Mouse (Mus musculus): ENCODE results near the gene B3galnt1. TPM values are rescaled to one million over a fixed set of nuclear protein-coding genes. Genes with fewer than 3 reads are reported as not detected.

The B3galnt1 gene
- total and polyA plus RNA-seq, 3 experiments, result not detected

DNA sequence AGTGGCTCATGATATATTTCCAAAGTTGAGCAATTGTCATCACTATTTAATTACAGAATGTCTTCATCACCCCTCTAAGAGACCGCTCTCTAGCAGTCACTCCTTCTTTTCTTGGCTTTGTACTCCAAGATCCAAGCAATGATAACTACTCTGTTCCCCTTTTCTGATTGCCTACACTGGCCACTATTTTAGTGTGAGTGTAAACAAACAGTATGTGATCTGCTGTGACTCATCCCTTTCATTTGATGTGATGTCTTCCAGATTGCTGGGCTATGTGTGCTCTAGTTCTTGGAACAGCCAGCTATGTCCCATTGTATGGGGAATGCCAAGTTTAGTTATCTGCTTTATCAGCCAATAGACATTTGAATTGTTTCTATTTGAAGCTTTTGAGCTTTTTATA, 71.4 kb downstream of the B3galnt1 start:
- DNase-seq (ENCODE audit: low read depth, low spot score), result no peak
- H3K36me3 ChIP-seq (ENCODE audit: control insufficient read depth in 1 of 2, insufficient read depth in 2 of 2, low read length in 2 of 2), result no peaks in the 10 kb centered on the region
- H3K9me3 ChIP-seq (replicated peaks; ENCODE audit: insufficient read depth, low read length), result no peaks in the 10 kb centered on the region
- H3K27ac ChIP-seq (ENCODE audit: control insufficient read depth, low read depth, low read length), result no peak overlapping the region
- H3K4me3 ChIP-seq (ENCODE audit: control insufficient read depth in 1 of 2, insufficient read depth in 1 of 2, low read depth in 2 of 2, low read length in 2 of 2), result no peak overlapping the region
- no peaks in the 10 kb centered on the region for H3K79me2 ChIP-seq (ENCODE audit: control insufficient read depth, insufficient read depth, low read length, poor library complexity)
- H3K4me1 ChIP-seq (ENCODE audit: control insufficient read depth in 1 of 2, insufficient read depth in 2 of 2, low read length in 2 of 2), result no peaks in the 10 kb centered on the region
- TF ChIP-seq RCOR1 (IDR thresholded peaks at IDR 0.05; ENCODE audit: low read depth, low read length) (no peak), ZC3H11A (IDR thresholded peaks at IDR 0.05; ENCODE audit: low read depth, low read length) (no peak), MXI1 (IDR thresholded peaks at IDR 0.05; ENCODE audit: low read depth, low read length) (no peak), UBTF (IDR thresholded peaks at IDR 0.05; ENCODE audit: borderline replicate concordance, insufficient read depth, low read depth, low read length) (no peak), KAT2A (conservative IDR thresholded peaks at IDR 0.05; ENCODE audit: low read depth, low read length) (no peak), MAZ (IDR thresholded peaks at IDR 0.05; ENCODE audit: low read depth, low read length) (no peak), SIN3A (IDR thresholded peaks at IDR 0.05; ENCODE audit: low read length) (no peak), TCF12 (IDR thresholded peaks at IDR 0.05; ENCODE audit: low read depth, low read length) (no peak), ELF1 (IDR thresholded peaks at IDR 0.05; ENCODE audit: low read depth, low read length) (no peak), JUND (IDR thresholded peaks at IDR 0.05; ENCODE audit: low read depth, low read length) (no peak), POLR2AphosphoS5 (IDR thresholded peaks at IDR 0.05; ENCODE audit: borderline replicate concordance, low read depth, low read length) (no peak), USF1 (IDR thresholded peaks at IDR 0.05; ENCODE audit: low read depth, low read length) (no peak), BHLHE40 (IDR thresholded peaks at IDR 0.05; ENCODE audit: borderline replicate concordance, low read depth, low read length) (no peak)
- no peaks in the 10 kb centered on the region for H3K27me3 ChIP-seq (ENCODE audit: control insufficient read depth in 1 of 2, insufficient read depth in 2 of 2, low read length in 2 of 2)
- H3K9ac ChIP-seq (ENCODE audit: control insufficient read depth, low read depth, low read length, poor library complexity, severe bottlenecking), result no peak overlapping the region

DNA sequence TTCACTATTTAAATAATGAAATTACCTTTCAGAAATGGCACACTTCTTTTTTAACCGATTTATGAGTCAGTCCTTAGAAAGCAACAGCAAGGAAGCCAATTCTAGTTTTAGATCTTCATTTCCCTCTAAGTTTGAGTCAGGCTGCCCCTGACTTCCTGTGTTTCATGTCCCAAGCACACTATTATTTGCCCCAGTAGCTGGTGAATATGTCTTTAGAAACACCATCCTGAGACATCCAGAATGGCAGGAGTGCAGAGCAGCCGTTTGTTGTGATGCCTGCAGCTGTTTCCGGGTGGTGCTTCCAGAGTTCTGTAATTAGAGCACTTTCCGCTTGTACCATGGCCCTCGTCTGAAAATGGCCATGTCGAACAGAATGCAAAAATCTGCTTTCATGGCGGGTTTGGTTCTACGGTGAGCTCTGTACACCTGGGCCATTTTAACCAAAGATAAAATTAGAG, 73.7 kb downstream of the B3galnt1 start:
- Histone ChIP-seq H3K27me3 (ENCODE audit: control insufficient read depth in 1 of 2, insufficient read depth in 2 of 2, low read length in 2 of 2) (no peaks in the 10 kb centered on the region), H3K79me2 (ENCODE audit: control insufficient read depth, insufficient read depth, low read length, poor library complexity) (no peaks in the 10 kb centered on the region), H3K9ac (ENCODE audit: control insufficient read depth, low read depth, low read length, poor library complexity, severe bottlenecking) (no peak overlapping the region), H3K27ac (ENCODE audit: control insufficient read depth, low read depth, low read length) (no peak overlapping the region), H3K4me1 (ENCODE audit: control insufficient read depth in 1 of 2, insufficient read depth in 2 of 2, low read length in 2 of 2) (no peaks in the 10 kb centered on the region), H3K36me3 (ENCODE audit: control insufficient read depth in 1 of 2, insufficient read depth in 2 of 2, low read length in 2 of 2) (no peaks in the 10 kb centered on the region), H3K4me3 (ENCODE audit: control insufficient read depth in 1 of 2, insufficient read depth in 1 of 2, low read depth in 2 of 2, low read length in 2 of 2) (no peak overlapping the region), H3K9me3 (replicated peaks; ENCODE audit: insufficient read depth, low read length) (no peaks in the 10 kb centered on the region)
- TF ChIP-seq ELF1 (IDR thresholded peaks at IDR 0.05; ENCODE audit: low read depth, low read length) (no peak), KAT2A (conservative IDR thresholded peaks at IDR 0.05; ENCODE audit: low read depth, low read length) (no peak), SIN3A (IDR thresholded peaks at IDR 0.05; ENCODE audit: low read length) (no peak), RAD21 (IDR thresholded peaks at IDR 0.05; ENCODE audit: low read depth, low read length) (no peak), EP300 (IDR thresholded peaks at IDR 0.05; ENCODE audit: low read depth in 1 of 2, low read length in 2 of 2) (no peak), CHD2 (IDR thresholded peaks at IDR 0.05; ENCODE audit: low read length) (no peak), TBP (IDR thresholded peaks at IDR 0.05; ENCODE audit: low read depth, low read length) (no peak)
- no peak for DNase-seq (ENCODE audit: low read depth, low spot score)
